ENCODE assay signal across 24 mouse cellular contexts in genomic region chr9:21818561-21818960, GRCm38 (mm10). TPM values are rescaled to one million over a fixed set of nuclear protein-coding genes. Genes with fewer than 3 reads are reported as not detected.
A peak's percentile ranks its signal among the peaks of the same experiment; 100 is the strongest.
DNase-seq lines count a peak whose midpoint lies in the region; ATAC-seq and TF ChIP-seq lines count a peak whose summit lies in the region.
"Had no signal": no experiment of that assay in that cellular context is flagged by ENCODE, and none has a peak within 500 bp of the region (broad histone marks: within the 10 kb centered on the region; RNA-seq: fewer than 3 reads in every experiment).

No protein-coding gene starts in this region.

- peak overlapping the region; percentile 84 for H3K27ac ChIP-seq in forebrain, embryonic 16.5 days (ENCODE audit: low read length)
- H3K27ac ChIP-seq in forebrain, embryonic 11.5 days (ENCODE audit: low read depth, low read length): no peak overlapping the region
- H3K27ac ChIP-seq in CH12.LX (ENCODE audit: insufficient read depth, low read depth) (no peak overlapping the region), ES-E14 (ENCODE audit: insufficient read depth, low read depth, low read length, poor library complexity, severe bottlenecking) (no peak overlapping the region)
- H3K27ac ChIP-seq: embryonic facial prominence, embryonic 12.5 days; embryonic facial prominence, embryonic 15.5 days; forebrain, embryonic 12.5 days; gastrocnemius, adult 2 months; hindbrain, embryonic 12.5 days; hindbrain, embryonic 15.5 days had no signal

- H3K9ac ChIP-seq in forebrain, embryonic 16.5 days (replicated peaks; ENCODE audit: low read depth, low read length): no peak overlapping the region
- H3K9ac ChIP-seq in forebrain, embryonic 11.5 days (ENCODE audit: low read length): no peak overlapping the region
- H3K9ac ChIP-seq in CH12.LX (ENCODE audit: insufficient read depth, low read depth) (no peak overlapping the region), ES-E14 (ENCODE audit: insufficient read depth, low read depth, low read length, poor library complexity, severe bottlenecking) (no peak overlapping the region)
- H3K9ac ChIP-seq: embryonic facial prominence, embryonic 12.5 days; embryonic facial prominence, embryonic 15.5 days; forebrain, embryonic 12.5 days; hindbrain, embryonic 12.5 days; hindbrain, embryonic 15.5 days had no signal

- in situ Hi-C loops in CH12.LX (cut with MboI; ENCODE audit: low pct_ligation_motif_present, low pct_unique_long_range_greater_than_20kb, low sequenced_read_pairs) (no loop called here), ES-E14 (cut with MboI; ENCODE audit: low sequenced_read_pairs in 2 of 2, unreplicated experiment in 2 of 2) (no loop called here)

- H3K9me3 ChIP-seq in forebrain, embryonic 16.5 days (ENCODE audit: control insufficient read depth, low read length): no peaks in the 10 kb centered on the region
- H3K9me3 ChIP-seq in forebrain, embryonic 11.5 days (ENCODE audit: control insufficient read depth, low read length): no peaks in the 10 kb centered on the region
- H3K9me3 ChIP-seq in CH12.LX (replicated peaks; ENCODE audit: low read length) (no peaks in the 10 kb centered on the region), ES-E14 (ENCODE audit: control insufficient read depth, insufficient read depth, low read depth, low read length) (no peaks in the 10 kb centered on the region)
- H3K9me3 ChIP-seq: embryonic facial prominence, embryonic 12.5 days; embryonic facial prominence, embryonic 15.5 days; forebrain, embryonic 12.5 days; G1E; hindbrain, embryonic 12.5 days; hindbrain, embryonic 15.5 days had no signal

- H3K4me3 ChIP-seq in forebrain, embryonic 16.5 days (replicated peaks; ENCODE audit: low read length): no peak overlapping the region
- no peak overlapping the region for H3K4me3 ChIP-seq in forebrain, embryonic 11.5 days (ENCODE audit: low read depth, low read length)
- H3K4me3 ChIP-seq in CH12.LX (replicated peaks in 1 of 3; ENCODE audit: low read depth in 2 of 3, low read length in 2 of 3, poor library complexity in 1 of 3) (no peak overlapping the region), ES-E14 (ENCODE audit: insufficient read depth in 1 of 2, low read depth in 1 of 2, low read length in 2 of 2, poor library complexity in 1 of 2, severe bottlenecking in 1 of 2) (no peak overlapping the region)
- H3K4me3 ChIP-seq: embryonic facial prominence, embryonic 12.5 days; embryonic facial prominence, embryonic 15.5 days; forebrain, embryonic 12.5 days; gastrocnemius, adult 2 months; hindbrain, embryonic 12.5 days; hindbrain, embryonic 15.5 days had no signal

- intact Hi-C loops in left cerebral cortex, postnatal 25 days (cut with DNase I): no loop called here

- TF ChIP-seq POLR2A in CH12.LX (IDR thresholded peaks at IDR 0.05; ENCODE audit: low read depth, low read length): no peak

- no peak overlapping the region for H3K4me2 ChIP-seq in forebrain, embryonic 16.5 days (ENCODE audit: low read length)
- H3K4me2 ChIP-seq in forebrain, embryonic 11.5 days (ENCODE audit: low read depth, low read length, severe bottlenecking): no peak overlapping the region
- H3K4me2 ChIP-seq in CH12.LX (ENCODE audit: insufficient read depth, low read depth, poor library complexity, severe bottlenecking): no peak overlapping the region
- H3K4me2 ChIP-seq: embryonic facial prominence, embryonic 12.5 days; embryonic facial prominence, embryonic 15.5 days; forebrain, embryonic 12.5 days; heart, embryonic 11.5 days; hindbrain, embryonic 12.5 days; hindbrain, embryonic 15.5 days had no signal

- DNase-seq in forebrain, embryonic 11.5 days (ENCODE audit: low spot score): no peak
- no peak for DNase-seq in CH12.LX (ENCODE audit: extremely low read depth)
- DNase-seq in ES-E14 (ENCODE audit: low read depth, low spot score): no peak
- DNase-seq in left cerebral cortex, postnatal 25 days (ENCODE audit: low spot score in 2 of 2): no peak
- DNase-seq in frontal cortex, adult 2 months (ENCODE audit: extremely low spot score in 1 of 2, low spot score in 1 of 2): no peak
- DNase-seq: adrenal gland, adult 2 months; adrenal gland, postnatal 14 days; gastrocnemius, adult 2 months; gastrocnemius, postnatal 14 days; heart, adult 11 months had no signal

- no peak for ATAC-seq in forebrain, embryonic 16.5 days
- ATAC-seq in forebrain, embryonic 11.5 days (replicated peaks; ENCODE audit: low FRiP score): no peak
- ATAC-seq: CD4-positive, CD25-positive, alpha-beta regulatory T cell, adult 4 months; intestine, postnatal 0 days had no signal

- no peaks in the 10 kb centered on the region for H3K79me2 ChIP-seq in CH12.LX (replicated peaks; ENCODE audit: control insufficient read depth, extremely low read depth, insufficient read depth, poor library complexity, severe bottlenecking)

- no peak for TF ChIP-seq RAD21 in CH12.LX (IDR thresholded peaks at IDR 0.05; ENCODE audit: low read depth, low read length)

- WGBS in forebrain, embryonic 16.5 days: 94% methylated on average over 6 of the region's 6 CpGs
- WGBS in forebrain, embryonic 11.5 days: 92% methylated on average over 6 of the region's 6 CpGs

- dilution Hi-C loops in CH12.LX (cut with MboI; ENCODE audit: extremely low pct_ligation_motif_present, extremely low pct_unique_long_range_greater_than_20kb, low sequenced_read_pairs): no loop called here

- H3K36me3 ChIP-seq in forebrain, embryonic 16.5 days (ENCODE audit: control insufficient read depth, insufficient read depth): no peaks in the 10 kb centered on the region
- H3K36me3 ChIP-seq in forebrain, embryonic 11.5 days (ENCODE audit: control insufficient read depth, insufficient read depth, low read length): no peaks in the 10 kb centered on the region
- H3K36me3 ChIP-seq in CH12.LX (replicated peaks in 1 of 2; ENCODE audit: control insufficient read depth in 1 of 2, insufficient read depth in 1 of 2, low read length in 1 of 2) (peaks cover 3 to 19% of the 10 kb centered on the region in 2 experiments), ES-E14 (ENCODE audit: control insufficient read depth, insufficient read depth, low read length, poor library complexity, severe bottlenecking) (peaks cover 65% of the 10 kb centered on the region)
- H3K36me3 ChIP-seq: hindbrain, embryonic 15.5 days had no signal

- H3K27me3 ChIP-seq in forebrain, embryonic 16.5 days (replicated peaks; ENCODE audit: control insufficient read depth, insufficient read depth, low read length): no peaks in the 10 kb centered on the region
- no peaks in the 10 kb centered on the region for H3K27me3 ChIP-seq in forebrain, embryonic 11.5 days (ENCODE audit: control insufficient read depth, insufficient read depth, low read length)
- H3K27me3 ChIP-seq in CH12.LX (replicated peaks): no peaks in the 10 kb centered on the region
- H3K27me3 ChIP-seq: embryonic facial prominence, embryonic 12.5 days; embryonic facial prominence, embryonic 15.5 days; forebrain, embryonic 12.5 days; hindbrain, embryonic 12.5 days; hindbrain, embryonic 15.5 days had no signal

- H3K4me1 ChIP-seq in forebrain, embryonic 16.5 days (replicated peaks; ENCODE audit: control insufficient read depth, insufficient read depth, low read length): peaks cover 16% of the 10 kb centered on the region
- H3K4me1 ChIP-seq in forebrain, embryonic 11.5 days (replicated peaks; ENCODE audit: control insufficient read depth, insufficient read depth, low read length): no peaks in the 10 kb centered on the region
- H3K4me1 ChIP-seq in CH12.LX (ENCODE audit: control insufficient read depth in 1 of 2, insufficient read depth in 2 of 2): peaks cover 3 to 6% of the 10 kb centered on the region in 2 experiments; a peak in 1 of 4 replicates
- peaks cover 1 to 2% of the 10 kb centered on the region in 2 experiments; a peak in 1 of 4 replicates for H3K4me1 ChIP-seq in ES-E14 (ENCODE audit: control insufficient read depth in 2 of 2, insufficient read depth in 2 of 2, low read length in 2 of 2, poor library complexity in 1 of 2)
- H3K4me1 ChIP-seq: embryonic facial prominence, embryonic 12.5 days; embryonic facial prominence, embryonic 15.5 days; forebrain, embryonic 12.5 days; hindbrain, embryonic 12.5 days; hindbrain, embryonic 15.5 days had no signal

- no peak for TF ChIP-seq CTCF in CH12.LX (conservative IDR thresholded peaks at IDR 0.05 in 1 of 2, IDR thresholded peaks at IDR 0.05 in 1 of 2; ENCODE audit: low read depth in 2 of 2, low read length in 2 of 2)

- TF ChIP-seq EP300 in CH12.LX (IDR thresholded peaks at IDR 0.05; ENCODE audit: low read length): no peak

RNA-seq across cellular contexts. Expression of gene Angptl8, which starts 16.7 kb away (rescaled TPM):
- 0.51 TPM in 1 of 2 replicates, not detected in the other for polyA plus RNA-seq in forebrain, embryonic 16.5 days (2015; fragmentation: Nextera tagmentation; extraction: Ambion mirVana)
- polyA plus RNA-seq in forebrain, embryonic 11.5 days (2014; fragmentation: Nextera tagmentation; extraction: Ambion mirVana): 0.60 TPM in 1 of 2 replicates, not detected in the other
- total RNA-seq in CH12.LX (2012; rRNA removed) (not detected in 2 replicates), CH12.LX (2014; rRNA removed) (not detected in 2 replicates), ES-E14 (2012; rRNA removed) (0.48 TPM in 1 of 2 replicates, not detected in the other)
- polyA plus RNA-seq in CH12.LX (2012; ENCODE audit: insufficient read length, low read depth): not detected in 2 replicates
- total RNA-seq in left cerebral cortex, postnatal 25 days (2021): not detected
- not detected in 2 replicates for polyA plus RNA-seq in frontal cortex, adult 2 months (2012; rRNA removed)
- total RNA-seq: common myeloid progenitor, adult 5-6 weeks; G1E; gastrocnemius, adult 2 months; gastrocnemius, postnatal 14 days; heart, postnatal 25 days; hematopoietic stem cell, adult 5-6 weeks had no signal
- polyA plus RNA-seq: brain, embryonic 14.5 days; CD4-positive, CD25-positive, alpha-beta regulatory T cell, adult 4 months; G1E had no signal

RNA-seq across cellular contexts. Expression of gene Kank2, which starts 20.0 kb away (rescaled TPM):
- polyA plus RNA-seq in forebrain, embryonic 16.5 days (2015; fragmentation: Nextera tagmentation; extraction: Ambion mirVana): 3.2 and 3.7 TPM in 2 replicates
- polyA plus RNA-seq in forebrain, embryonic 11.5 days (2014; fragmentation: Nextera tagmentation; extraction: Ambion mirVana): 5.1 and 5.9 TPM in 2 replicates
- 1.6 and 2.3 TPM in 2 replicates for total RNA-seq in CH12.LX (2012; rRNA removed)
- 0.09 and 0.14 TPM in 2 replicates for total RNA-seq in CH12.LX (2014; rRNA removed)
- polyA plus RNA-seq in CH12.LX (2012; ENCODE audit: insufficient read length, low read depth): 0.60 and 0.63 TPM in 2 replicates
- 32.6 and 51.6 TPM in 2 replicates for total RNA-seq in ES-E14 (2012; rRNA removed)
- 1 to 10 TPM; 7.4 to 7.5 TPM for total RNA-seq in left cerebral cortex, postnatal 25 days (2021)
- 7.9 and 8.0 TPM in 2 replicates for polyA plus RNA-seq in frontal cortex, adult 2 months (2012; rRNA removed)
- polyA plus RNA-seq: CD4-positive, CD25-positive, alpha-beta regulatory T cell, adult 4 months; G1E had no signal

RNA-seq across cellular contexts. Expression of gene Dock6, which starts 33.9 kb away (rescaled TPM):
- polyA plus RNA-seq in forebrain, embryonic 16.5 days (2015; fragmentation: Nextera tagmentation; extraction: Ambion mirVana): 11.8 and 12.0 TPM in 2 replicates
- 25.5 and 27.5 TPM in 2 replicates for polyA plus RNA-seq in forebrain, embryonic 11.5 days (2014; fragmentation: Nextera tagmentation; extraction: Ambion mirVana)
- total RNA-seq in CH12.LX (2012; rRNA removed) (3.3 and 3.4 TPM in 2 replicates), CH12.LX (2014; rRNA removed) (0.26 and 0.79 TPM in 2 replicates), ES-E14 (2012; rRNA removed) (45.4 and 144 TPM in 2 replicates)
- polyA plus RNA-seq in CH12.LX (2012; ENCODE audit: insufficient read length, low read depth): 3.6 TPM in 2 replicates
- total RNA-seq in left cerebral cortex, postnatal 25 days (2021): 10 to 100 TPM; 15.7 to 16.3 TPM
- 47.7 and 50.1 TPM in 2 replicates for polyA plus RNA-seq in frontal cortex, adult 2 months (2012; rRNA removed)

RNA-seq across cellular contexts. Expression of gene Spc24, which starts 58.5 kb away (rescaled TPM):
- 35.1 and 42.8 TPM in 2 replicates for polyA plus RNA-seq in forebrain, embryonic 16.5 days (2015; fragmentation: Nextera tagmentation; extraction: Ambion mirVana)
- polyA plus RNA-seq in forebrain, embryonic 11.5 days (2014; fragmentation: Nextera tagmentation; extraction: Ambion mirVana): 138 and 162 TPM in 2 replicates
- total RNA-seq in CH12.LX (2012; rRNA removed) (83.2 and 91.6 TPM in 2 replicates), CH12.LX (2014; rRNA removed) (77.6 and 82.7 TPM in 2 replicates), ES-E14 (2012; rRNA removed) (127 and 169 TPM in 2 replicates)
- polyA plus RNA-seq in CH12.LX (2012; ENCODE audit: insufficient read length, low read depth): 74.3 and 113 TPM in 2 replicates
- 1 to 10 TPM; 1.6 to 1.7 TPM for total RNA-seq in left cerebral cortex, postnatal 25 days (2021)
- polyA plus RNA-seq in frontal cortex, adult 2 months (2012; rRNA removed): 3.3 and 3.8 TPM in 2 replicates
